Mouse (Mus musculus): Measurements from ENCODE around the gene Vwa7.

GRCm38 (mm10) chr17:35043794-35044193, 27.4 kb downstream of the Vwa7 start:
- TF ChIP-seq MYC (IDR thresholded peaks at IDR 0.05; ENCODE audit: low read depth, low read length) (no peak), ZKSCAN1 (IDR thresholded peaks at IDR 0.05; ENCODE audit: low read depth, low read length) (no peak), TAL1 (IDR thresholded peaks at IDR 0.05; ENCODE audit: low read length) (no peak), TCF12 (IDR thresholded peaks at IDR 0.05; ENCODE audit: low read depth, low read length) (no peak), CTCF (IDR thresholded peaks at IDR 0.05 in 2 of 3, conservative IDR thresholded peaks at IDR 0.05 in 1 of 3; ENCODE audit: control insufficient read depth in 1 of 3, insufficient read depth in 1 of 3, low read depth in 2 of 3, low read length in 3 of 3, poor library complexity in 1 of 3, severe bottlenecking in 1 of 3) (no peak), POLR2A (IDR thresholded peaks at IDR 0.05; ENCODE audit: control insufficient read depth in 1 of 2, insufficient read depth in 1 of 2, low read depth in 1 of 2, low read length in 2 of 2, poor library complexity in 1 of 2) (no peak), SMC3 (IDR thresholded peaks at IDR 0.05; ENCODE audit: low read depth, low read length) (no peak), POLR2AphosphoS2 (IDR thresholded peaks at IDR 0.05; ENCODE audit: low read length) (no peak)

All from MEL (cell line).